In genomic region chr16:24393556-24394210, GRCm38 (mm10) we compare ENCODE assay signal across 8 mouse cellular contexts. TPM values are rescaled to one million over a fixed set of nuclear protein-coding genes. Genes with fewer than 3 reads are reported as not detected.
DNase-seq lines count a peak whose midpoint lies in the region; ATAC-seq and TF ChIP-seq lines count a peak whose summit lies in the region.

No protein-coding gene starts in this region.

- ATAC-seq in liver, embryonic 13.5 days (ENCODE audit: low read depth): peak; percentile 46; the same call in 1 of the 2 replicates

- H3K4me3 ChIP-seq in cerebellum, adult 2 months (replicated peaks; ENCODE audit: insufficient read depth, low read depth, low read length): peak overlapping the region; percentile 90
- H3K4me3 ChIP-seq in liver, embryonic 13.5 days (replicated peaks): peak overlapping the region; percentile 66

- TF ChIP-seq POLR2A in cerebellum, adult 2 months (IDR thresholded peaks at IDR 0.05; ENCODE audit: borderline replicate concordance, insufficient read depth, low read length): no peak

- H3K27ac ChIP-seq in cerebellum, adult 2 months (ENCODE audit: insufficient read depth, low read length): peak overlapping the region; percentile 86
- peak overlapping the region; percentile 83 for H3K27ac ChIP-seq in liver, embryonic 13.5 days

- intact Hi-C loops in gastrocnemius, postnatal 14 days (cut with DNase I; ENCODE audit: low total_unique reads): no loop called here

- DNase-seq in right cerebral cortex, postnatal 10 days (ENCODE audit: low spot score in 2 of 2): peak; percentile 36 to 40
- DNase-seq in right cerebral cortex, adult 18-20 months: no peak
- peak; percentile 63 to 64 for DNase-seq in cerebellum, adult 2 months
- DNase-seq in gastrocnemius, postnatal 14 days: peak; percentile 73
- DNase-seq in induced T-regulatory cell, adult 2 months (ENCODE audit: low read depth): peak; percentile 77
- no peak for DNase-seq in liver, embryonic 13.5 days
- peak; percentile 64 for DNase-seq in naive thymus-derived CD4-positive, alpha-beta T cell, adult 2 months (ENCODE audit: low read depth)
- DNase-seq in thymus, postnatal 10 days (ENCODE audit: low spot score in 2 of 2): peak; percentile 68 to 82

- H3K4me2 ChIP-seq in liver, embryonic 13.5 days: peak overlapping the region; percentile 72

- no peaks in the 10 kb centered on the region for H3K36me3 ChIP-seq in liver, embryonic 13.5 days

- peaks cover 22% of the 10 kb centered on the region for H3K4me1 ChIP-seq in cerebellum, adult 2 months (ENCODE audit: control insufficient read depth, insufficient read depth, low read length)
- peaks cover 24% of the 10 kb centered on the region for H3K4me1 ChIP-seq in liver, embryonic 13.5 days (replicated peaks)

- no peaks in the 10 kb centered on the region for H3K9me3 ChIP-seq in liver, embryonic 13.5 days (replicated peaks)

- no peaks in the 10 kb centered on the region; the same call in 1 of the 2 replicates for H3K27me3 ChIP-seq in cerebellum, adult 2 months (ENCODE audit: control insufficient read depth, insufficient read depth, low read length)
- H3K27me3 ChIP-seq in liver, embryonic 13.5 days: peaks cover 37% of the 10 kb centered on the region

- no peak for TF ChIP-seq CTCF in cerebellum, adult 2 months (IDR thresholded peaks at IDR 0.05; ENCODE audit: borderline replicate concordance, insufficient read depth, low read depth, low read length)

- under 1% methylated on average over 68 of the region's 76 CpGs for WGBS in cerebellum, adult 2 months
- WGBS in liver, embryonic 13.5 days (ENCODE audit: insufficient replicate concordance): 1% methylated on average over 61 of the region's 76 CpGs

- H3K9ac ChIP-seq in liver, embryonic 13.5 days: peak overlapping the region; percentile 72

RNA-seq across cellular contexts. Expression of gene Lpp, which starts 0.4 kb away (rescaled TPM):
- 8.1 and 9.3 TPM in 2 replicates for polyA plus RNA-seq in cerebellum, adult 2 months (2012; rRNA removed)
- 10 to 100 TPM; 27.5 to 30.2 TPM for total RNA-seq in gastrocnemius, postnatal 14 days (2021)
- polyA plus RNA-seq in liver, embryonic 13.5 days (2015; fragmentation: Nextera tagmentation; extraction: Ambion mirVana): 6.1 and 7.4 TPM in 2 replicates

Comparison
In these comparisons a context has a peak if more than half of its experiments do, and no peak if none do; other contexts are left out.
1. DNase-seq: peak in right cerebral cortex, postnatal 10 days (2 of 2), cerebellum, adult 2 months (2 of 2), gastrocnemius, postnatal 14 days (single experiment), induced T-regulatory cell, adult 2 months (single experiment), naive thymus-derived CD4-positive, alpha-beta T cell, adult 2 months (single experiment) and thymus, postnatal 10 days (2 of 2); none in right cerebral cortex, adult 18-20 months (single experiment) and liver, embryonic 13.5 days (single experiment).